Mouse (Mus musculus) embryonic facial prominence, embryonic 14.5 days (tissue): Measurements from ENCODE around the gene Thrb. TPM values are rescaled to one million over a fixed set of nuclear protein-coding genes. Genes with fewer than 3 reads are reported as not detected.

Experiments
- ATAC-seq: fragments of 200-750 bp; cut with Nextera tagmentation; 2 replicates; pipeline ENCODE4 v1.8.0; 2017; ENCODE audit warnings: low read depth, moderate number of reproducible peaks, moderate TSS enrichment
- DNase-seq: peaks from one replicate; pipeline ENCODE4 v3.0.0-alpha.2; 2015; ENCODE audit warnings: low spot score
- H3K27ac ChIP-seq: fragments of 300-500 bp; sonication (generic); replicated peaks from 2 replicates; pipeline ENCODE4 v1.5.1; 2014; ENCODE audit warnings: low read depth, mild to moderate bottlenecking, low read length, moderate library complexity
- H3K27me3 ChIP-seq: fragments of 300-500 bp; sonication (generic); replicated peaks from 2 replicates; pipeline ENCODE4 v1.6.1; 2014; ENCODE audit warnings: low read length; ENCODE audit not compliant: control insufficient read depth, insufficient read depth
- H3K36me3 ChIP-seq: fragments of 300-500 bp; sonication (generic); 2 replicates; pipeline ENCODE4 v1.6.1; 2014; ENCODE audit warnings: low read length, mixed read lengths; ENCODE audit not compliant: control insufficient read depth, insufficient read depth
- H3K4me1 ChIP-seq: fragments of 300-500 bp; sonication (generic); 2 replicates; pipeline ENCODE4 v1.6.1; 2014; ENCODE audit warnings: antibody characterized with exemption, low read length; ENCODE audit not compliant: control insufficient read depth, insufficient read depth
- H3K4me2 ChIP-seq: fragments of 300-500 bp; sonication (generic); 2 replicates; pipeline ENCODE4 v1.6.1; 2014; ENCODE audit warnings: low read depth, mild to moderate bottlenecking, low read length, moderate library complexity, mixed read lengths
- H3K4me3 ChIP-seq: fragments of 300-500 bp; sonication (generic); 2 replicates; pipeline ENCODE4 v1.5.1; 2014; ENCODE audit warnings: low read depth, mild to moderate bottlenecking, low read length
- H3K9ac ChIP-seq: fragments of 300-500 bp; sonication (generic); 2 replicates; pipeline ENCODE4 v1.6.1; 2014; ENCODE audit warnings: low read depth, mild to moderate bottlenecking, low read length, moderate library complexity, mixed read lengths
- H3K9me3 ChIP-seq: fragments of 300-500 bp; sonication (generic); 2 replicates; pipeline ENCODE4 v1.6.1; 2016; ENCODE audit warnings: low read length; ENCODE audit not compliant: control insufficient read depth
- WGBS: fragments of 180-500 bp; shearing (Covaris S2); extraction: QIAGEN DNeasy Blood & Tissue Kit; methylation state at CpG from one replicate; pipeline ENCODE4 v1.1.7; 2014; 5-methylcytosine and 5-hydroxymethylcytosine counted together
- polyA plus RNA-seq: library from polyadenylated mRNA; unstranded; fragments of >200 nt; fragmentation: Nextera tagmentation; extraction: Ambion mirVana; gene quantifications from 2 replicates; pipeline ENCODE4 v1.2.1, GENCODE M21; 2014

Gene Thrb
- polyA plus RNA-seq, 1 experiment from 2014 or later, result 3.3 TPM

- DNase-seq (no peak), ATAC-seq (no peak)
- no peak overlapping the region for H3K4me3 ChIP-seq
- H3K27ac ChIP-seq, result no peak overlapping the region
- no peaks in the 10 kb centered on the region for H3K9me3 ChIP-seq
- WGBS, result 83% methylated on average over 3 of the region's 3 CpGs
- no peak overlapping the region for H3K9ac ChIP-seq
- H3K36me3 ChIP-seq, result no peaks in the 10 kb centered on the region
- H3K27me3 ChIP-seq, result no peaks in the 10 kb centered on the region
- H3K4me2 ChIP-seq, result no peak overlapping the region
- H3K4me1 ChIP-seq, result no peaks in the 10 kb centered on the region
Observed at GRCm38 (mm10) chr14:18008524-18008923, 348.5 kb downstream of the Thrb start.

GRCm38 (mm10) chr14:18016604-18017003 lies 356.5 kb downstream of the Thrb start:
- no peak overlapping the region for H3K27ac ChIP-seq
- no peak overlapping the region for H3K4me3 ChIP-seq
- H3K9me3 ChIP-seq, result no peaks in the 10 kb centered on the region
- 86% methylated on average over 5 of the region's 5 CpGs for WGBS
- H3K9ac ChIP-seq, result no peak overlapping the region
- H3K27me3 ChIP-seq, result no peaks in the 10 kb centered on the region
- ATAC-seq (no peak), DNase-seq (no peak)
- H3K36me3 ChIP-seq, result no peaks in the 10 kb centered on the region
- no peaks in the 10 kb centered on the region for H3K4me1 ChIP-seq
- no peak overlapping the region for H3K4me2 ChIP-seq

GRCm38 (mm10) chr14:18020128-18020527 lies 360.1 kb downstream of the Thrb start:
- DNase-seq (no peak), ATAC-seq (no peak)
- Histone ChIP-seq H3K9ac (no peak overlapping the region), H3K27ac (no peak overlapping the region), H3K9me3 (no peaks in the 10 kb centered on the region), H3K27me3 (no peaks in the 10 kb centered on the region), H3K36me3 (no peaks in the 10 kb centered on the region), H3K4me2 (no peak overlapping the region), H3K4me1 (no peaks in the 10 kb centered on the region), H3K4me3 (no peak overlapping the region)
- 72% methylated on average over 4 of the region's 4 CpGs for WGBS

- Histone ChIP-seq H3K9me3 (no peaks in the 10 kb centered on the region), H3K4me3 (no peak overlapping the region), H3K4me2 (no peak overlapping the region), H3K9ac (no peak overlapping the region), H3K36me3 (no peaks in the 10 kb centered on the region), H3K4me1 (no peaks in the 10 kb centered on the region), H3K27ac (no peak overlapping the region), H3K27me3 (no peaks in the 10 kb centered on the region)
- DNase-seq (no peak), ATAC-seq (no peak)
- 85% methylated on average over 3 of the region's 3 CpGs for WGBS
Observed at GRCm38 (mm10) chr14:18020636-18021035, 360.6 kb downstream of the Thrb start.

- Histone ChIP-seq H3K4me3 (no peak overlapping the region), H3K4me1 (no peaks in the 10 kb centered on the region), H3K9ac (no peak overlapping the region), H3K27me3 (no peaks in the 10 kb centered on the region), H3K36me3 (no peaks in the 10 kb centered on the region), H3K9me3 (no peaks in the 10 kb centered on the region), H3K4me2 (no peak overlapping the region), H3K27ac (no peak overlapping the region)
- ATAC-seq (no peak), DNase-seq (no peak)
- 79% methylated on average over 2 of the region's 2 CpGs for WGBS
Observed at GRCm38 (mm10) chr14:18021726-18022125, 361.7 kb downstream of the Thrb start.

GRCm38 (mm10) chr14:18022351-18022750 lies 362.3 kb downstream of the Thrb start:
- H3K4me3 ChIP-seq, result no peak overlapping the region
- H3K27me3 ChIP-seq, result no peaks in the 10 kb centered on the region
- no peak overlapping the region for H3K27ac ChIP-seq
- ATAC-seq (no peak), DNase-seq (no peak)
- no peaks in the 10 kb centered on the region for H3K9me3 ChIP-seq
- no peak overlapping the region for H3K4me2 ChIP-seq
- H3K4me1 ChIP-seq, result no peaks in the 10 kb centered on the region
- no peak overlapping the region for H3K9ac ChIP-seq
- H3K36me3 ChIP-seq, result no peaks in the 10 kb centered on the region

- WGBS, result 72% methylated on average over 1 of the region's 1 CpGs
Observed at GRCm38 (mm10) chr14:18027867-18028266, 367.8 kb downstream of the Thrb start.

GRCm38 (mm10) chr14:18029181-18029932 lies 369.3 kb downstream of the Thrb start:
- Histone ChIP-seq H3K27ac (no peak overlapping the region), H3K9me3 (no peaks in the 10 kb centered on the region), H3K9ac (no peak overlapping the region), H3K27me3 (no peaks in the 10 kb centered on the region), H3K4me1 (no peaks in the 10 kb centered on the region), H3K4me2 (no peak overlapping the region), H3K4me3 (no peak overlapping the region), H3K36me3 (no peaks in the 10 kb centered on the region)
- ATAC-seq, result no peak
- no peak for DNase-seq
- WGBS, result 60% methylated on average over 2 of the region's 2 CpGs

More at GRCm38 (mm10) chr14:18027867-18028266, 367.8 kb downstream of the Thrb start:
- no peaks in the 10 kb centered on the region for H3K9me3 ChIP-seq
- H3K27me3 ChIP-seq, result no peaks in the 10 kb centered on the region
- no peaks in the 10 kb centered on the region for H3K36me3 ChIP-seq
- no peak overlapping the region for H3K4me3 ChIP-seq
- no peaks in the 10 kb centered on the region for H3K4me1 ChIP-seq
- ATAC-seq (no peak), DNase-seq (no peak)
- H3K27ac ChIP-seq, result no peak overlapping the region
- H3K9ac ChIP-seq, result no peak overlapping the region
- no peak overlapping the region for H3K4me2 ChIP-seq

- 83% methylated on average over 3 of the region's 3 CpGs for WGBS
- H3K9me3 ChIP-seq, result no peaks in the 10 kb centered on the region
- DNase-seq, result no peak
- ATAC-seq, result no peak
- H3K4me1 ChIP-seq, result no peaks in the 10 kb centered on the region
- no peak overlapping the region for H3K4me3 ChIP-seq
- H3K9ac ChIP-seq, result no peak overlapping the region
- no peaks in the 10 kb centered on the region for H3K27me3 ChIP-seq
- H3K27ac ChIP-seq, result no peak overlapping the region
- no peaks in the 10 kb centered on the region for H3K36me3 ChIP-seq
- H3K4me2 ChIP-seq, result no peak overlapping the region
Observed at GRCm38 (mm10) chr14:18031941-18032340, 371.9 kb downstream of the Thrb start.
